Mouse (Mus musculus): ENCODE results near the gene Steap2.

- no peak for TF ChIP-seq CTCF (IDR thresholded peaks at IDR 0.05; ENCODE audit: low read depth, low read length)
- TF ChIP-seq POLR2A (IDR thresholded peaks at IDR 0.05; ENCODE audit: extremely low read depth, insufficient read depth, low read length) = no peak
These were observed 14.9 kb downstream of the Steap2 start for GRCm38 (mm10) chr5:5679459-5679858.
